8 mouse cellular contexts compared by ENCODE assay signal in the genomic region with DNA sequence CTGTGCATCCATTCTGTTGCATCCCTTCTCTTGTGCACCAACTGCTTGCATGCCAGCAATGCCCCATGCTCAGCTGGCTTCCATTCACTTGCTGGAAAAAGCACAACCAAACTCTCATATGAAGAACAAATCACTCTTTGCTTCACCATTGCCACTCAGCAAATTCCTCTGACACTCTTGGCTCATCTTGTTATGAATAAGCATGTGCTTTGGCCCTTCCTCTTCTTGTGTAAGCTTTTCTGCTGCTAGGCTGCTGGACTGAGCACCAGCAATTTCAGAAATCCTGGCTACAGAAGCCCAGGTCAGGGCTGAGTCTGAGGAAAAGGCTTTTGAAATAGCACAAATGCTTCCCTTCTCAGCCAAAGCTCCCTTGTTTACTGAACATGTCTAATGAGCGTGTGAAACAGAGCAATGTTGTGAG. TPM values are rescaled to one million over a fixed set of nuclear protein-coding genes. Genes with fewer than 3 reads are reported as not detected.
DNase-seq lines count a peak whose midpoint lies in the region; ATAC-seq lines count a peak whose summit lies in the region.

No protein-coding gene starts in this region.

- H3K27me3 ChIP-seq in kidney, embryonic 15.5 days: no peaks in the 10 kb centered on the region

- ATAC-seq in kidney, embryonic 15.5 days (replicated peaks; ENCODE audit: low FRiP score): no peak

- no peak overlapping the region for H3K27ac ChIP-seq in kidney, embryonic 15.5 days

- no peaks in the 10 kb centered on the region for H3K36me3 ChIP-seq in kidney, embryonic 15.5 days

- H3K9me3 ChIP-seq in kidney, embryonic 15.5 days (replicated peaks): no peaks in the 10 kb centered on the region

- WGBS in kidney, embryonic 15.5 days: 62% methylated on average over 1 of the region's 1 CpGs

- no peaks in the 10 kb centered on the region for H3K4me1 ChIP-seq in kidney, embryonic 15.5 days

- no peak overlapping the region for H3K9ac ChIP-seq in kidney, embryonic 15.5 days

- no peak overlapping the region for H3K4me3 ChIP-seq in kidney, embryonic 15.5 days (replicated peaks)

- intact Hi-C loops in heart, postnatal 14 days (cut with DNase I): no loop called here

- no peak overlapping the region for H3K4me2 ChIP-seq in kidney, embryonic 15.5 days

- peak; percentile 35 for DNase-seq in adrenal gland, postnatal 10 days
- no peak for DNase-seq in adrenal gland, adult 18-20 months (ENCODE audit: low spot score in 2 of 2)
- peak; percentile 38 for DNase-seq in kidney, adult 18-20 months
- peak; percentile 17 to 37 for DNase-seq in heart, postnatal 14 days
- DNase-seq in lung, postnatal 4 days: peak; percentile 19 to 59
- DNase-seq in thymus, postnatal 10 days (ENCODE audit: low spot score in 2 of 2): no peak
- DNase-seq in right cerebral cortex, postnatal 14 days: no peak

RNA-seq across cellular contexts. Expression of a gene that starts 22.6 kb away (rescaled TPM):
- 10 to 100 TPM; 15.2 to 28.3 TPM for total RNA-seq in adrenal gland, postnatal 10 days (2021)
- 10 to 100 TPM; 10.6 to 16.0 TPM for total RNA-seq in adrenal gland, adult 18-20 months (2021)
- 7.7 and 9.4 TPM in 2 replicates for polyA plus RNA-seq in kidney, embryonic 15.5 days (2015; fragmentation: Nextera tagmentation; extraction: Ambion mirVana)
- total RNA-seq in heart, postnatal 14 days (2021): 10 to 100 TPM; 18.5 to 22.3 TPM

Comparison
In these comparisons a context has a peak if more than half of its experiments do, and no peak if none do; other contexts are left out.
1. DNase-seq: peak in adrenal gland, postnatal 10 days (single experiment), kidney, adult 18-20 months (single experiment), heart, postnatal 14 days (2 of 2) and lung, postnatal 4 days (2 of 2); none in adrenal gland, adult 18-20 months (0 of 2), thymus, postnatal 10 days (0 of 2) and right cerebral cortex, postnatal 14 days (single experiment).